Mouse (Mus musculus): ENCODE measurements around the gene Hnrnph3. TPM values are rescaled to one million over a fixed set of nuclear protein-coding genes. Genes with fewer than 3 reads are reported as not detected.
A peak's percentile ranks its signal among the peaks of the same experiment; 100 is the strongest.

Gene Hnrnph3
- polyA plus RNA-seq, 1 experiment from 2014 or later = 138 TPM

- Histone ChIP-seq H3K27ac (no peak overlapping the region), H3K36me3 (peaks cover 88% of the 10 kb centered on the region), H3K4me1 (no peaks in the 10 kb centered on the region), H3K9ac (no peak overlapping the region), H3K9me3 (no peaks in the 10 kb centered on the region), H3K27me3 (no peaks in the 10 kb centered on the region), H3K4me3 (no peak overlapping the region), H3K4me2 (no peak overlapping the region)
- WGBS = 80% methylated on average over 3 of the region's 3 CpGs
- ATAC-seq (ENCODE audit: insufficient number of reproducible peaks, insufficient read depth, low FRiP score, low TSS enrichment, low read depth) = no peak
Observed at GRCm38 (mm10) chr10:63013476-63013875, 10.5 kb downstream of the Hnrnph3 start.

DNA sequence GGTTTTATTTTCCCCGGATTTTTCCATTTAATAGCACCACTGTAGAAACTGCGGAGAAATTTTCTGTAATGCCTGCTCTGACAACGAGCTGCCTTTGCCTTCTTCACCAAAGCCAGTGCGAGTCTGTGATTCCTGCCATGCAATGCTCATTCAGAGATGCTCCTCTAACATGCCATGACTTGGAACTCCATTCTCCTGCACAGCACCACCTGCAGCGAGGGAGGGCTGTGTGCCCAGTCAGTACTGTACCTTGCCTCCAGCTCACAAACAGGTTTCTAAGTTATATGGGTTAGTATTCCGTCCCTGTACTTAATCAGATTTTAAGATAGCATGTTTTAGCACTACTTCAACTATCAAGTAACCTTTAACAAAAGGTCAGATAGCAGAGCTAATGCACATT, 12.5 kb downstream of the Hnrnph3 start:
- Histone ChIP-seq H3K27ac (no peak overlapping the region), H3K9ac (no peak overlapping the region), H3K27me3 (no peaks in the 10 kb centered on the region), H3K36me3 (peaks cover 92% of the 10 kb centered on the region), H3K4me1 (no peaks in the 10 kb centered on the region), H3K9me3 (no peaks in the 10 kb centered on the region), H3K4me2 (no peak overlapping the region), H3K4me3 (no peak overlapping the region)
- WGBS = 85% methylated on average over 6 of the region's 6 CpGs
- ATAC-seq (ENCODE audit: insufficient number of reproducible peaks, insufficient read depth, low FRiP score, low TSS enrichment, low read depth) = no peak

GRCm38 (mm10) chr10:63010268-63010667, 13.7 kb downstream of the Hnrnph3 start:
- no peak overlapping the region for H3K4me3 ChIP-seq
- WGBS = 79% methylated on average over 4 of the region's 4 CpGs
- no peak overlapping the region for H3K4me2 ChIP-seq
- no peaks in the 10 kb centered on the region for H3K27me3 ChIP-seq
- no peak overlapping the region for H3K27ac ChIP-seq
- no peak for ATAC-seq (ENCODE audit: insufficient number of reproducible peaks, insufficient read depth, low FRiP score, low TSS enrichment, low read depth)
- no peaks in the 10 kb centered on the region for H3K9me3 ChIP-seq
- H3K36me3 ChIP-seq = peaks cover 90% of the 10 kb centered on the region
- H3K9ac ChIP-seq = no peak overlapping the region
- H3K4me1 ChIP-seq = no peaks in the 10 kb centered on the region

GRCm38 (mm10) chr10:63008193-63008592, 15.8 kb downstream of the Hnrnph3 start:
- ATAC-seq (ENCODE audit: insufficient number of reproducible peaks, insufficient read depth, low FRiP score, low TSS enrichment, low read depth) = no peak
- WGBS = 70% methylated on average over 3 of the region's 3 CpGs
- no peak overlapping the region for H3K4me2 ChIP-seq

GRCm38 (mm10) chr10:63004556-63004955, 19.5 kb downstream of the Hnrnph3 start:
- H3K9ac ChIP-seq = no peak overlapping the region

More at GRCm38 (mm10) chr10:63008193-63008592, 15.8 kb downstream of the Hnrnph3 start:
- no peaks in the 10 kb centered on the region for H3K4me1 ChIP-seq
- no peaks in the 10 kb centered on the region for H3K9me3 ChIP-seq
- no peaks in the 10 kb centered on the region for H3K27me3 ChIP-seq
- no peak overlapping the region for H3K9ac ChIP-seq
- no peak overlapping the region for H3K27ac ChIP-seq
- H3K4me3 ChIP-seq = no peak overlapping the region
- H3K36me3 ChIP-seq = peaks cover 90% of the 10 kb centered on the region

GRCm38 (mm10) chr10:63003252-63003651, 20.8 kb downstream of the Hnrnph3 start:
- Histone ChIP-seq H3K36me3 (peaks cover 89% of the 10 kb centered on the region), H3K4me2 (no peak overlapping the region), H3K27ac (no peak overlapping the region; the same call in 1 of the 2 replicates), H3K9ac (no peak overlapping the region), H3K4me3 (no peak overlapping the region), H3K4me1 (no peaks in the 10 kb centered on the region), H3K9me3 (no peaks in the 10 kb centered on the region), H3K27me3 (no peaks in the 10 kb centered on the region)
- whole genome bisulfite sequencing = 61% methylated on average over 9 of the region's 9 CpGs
- no peak for ATAC-seq (ENCODE audit: insufficient number of reproducible peaks, insufficient read depth, low FRiP score, low TSS enrichment, low read depth)

More at GRCm38 (mm10) chr10:63004556-63004955, 19.5 kb downstream of the Hnrnph3 start:
- H3K4me2 ChIP-seq = no peak overlapping the region
- ATAC-seq (ENCODE audit: insufficient number of reproducible peaks, insufficient read depth, low FRiP score, low TSS enrichment, low read depth) = no peak
- 90% methylated on average over 9 of the region's 9 CpGs for WGBS
- H3K4me1 ChIP-seq = no peaks in the 10 kb centered on the region
- H3K27ac ChIP-seq = no peak overlapping the region
- H3K36me3 ChIP-seq = peaks cover 92% of the 10 kb centered on the region
- no peak overlapping the region for H3K4me3 ChIP-seq
- H3K27me3 ChIP-seq = no peaks in the 10 kb centered on the region
- no peaks in the 10 kb centered on the region for H3K9me3 ChIP-seq

DNA sequence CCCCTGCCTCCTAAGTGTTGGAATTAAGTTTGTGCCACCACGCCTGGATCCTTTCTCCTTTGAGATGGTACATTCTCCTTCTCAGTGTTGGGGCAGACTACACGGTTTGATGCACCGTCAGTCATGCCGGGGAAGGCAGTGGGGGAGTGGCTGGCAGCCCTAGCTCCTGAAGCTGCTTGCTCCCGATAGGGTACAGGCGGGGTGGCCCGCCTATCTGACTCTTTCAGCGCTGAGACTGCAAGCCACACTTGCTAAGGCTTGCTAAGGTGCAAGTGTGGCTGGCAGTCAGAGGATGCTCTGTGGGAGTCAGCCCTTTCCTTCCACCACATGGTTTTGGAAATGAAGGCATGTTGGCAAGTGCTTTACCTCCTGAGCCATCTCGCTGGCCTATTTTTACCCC, 23.4 kb downstream of the Hnrnph3 start:
- ATAC-seq (ENCODE audit: insufficient number of reproducible peaks, insufficient read depth, low FRiP score, low TSS enrichment, low read depth) = no peak
- Histone ChIP-seq H3K9ac (no peak overlapping the region), H3K4me3 (no peak overlapping the region), H3K27me3 (no peaks in the 10 kb centered on the region), H3K4me1 (no peaks in the 10 kb centered on the region), H3K36me3 (peaks cover 88% of the 10 kb centered on the region), H3K27ac (no peak overlapping the region), H3K9me3 (no peaks in the 10 kb centered on the region), H3K4me2 (no peak overlapping the region)
- 71% methylated on average over 9 of the region's 9 CpGs for WGBS

DNA sequence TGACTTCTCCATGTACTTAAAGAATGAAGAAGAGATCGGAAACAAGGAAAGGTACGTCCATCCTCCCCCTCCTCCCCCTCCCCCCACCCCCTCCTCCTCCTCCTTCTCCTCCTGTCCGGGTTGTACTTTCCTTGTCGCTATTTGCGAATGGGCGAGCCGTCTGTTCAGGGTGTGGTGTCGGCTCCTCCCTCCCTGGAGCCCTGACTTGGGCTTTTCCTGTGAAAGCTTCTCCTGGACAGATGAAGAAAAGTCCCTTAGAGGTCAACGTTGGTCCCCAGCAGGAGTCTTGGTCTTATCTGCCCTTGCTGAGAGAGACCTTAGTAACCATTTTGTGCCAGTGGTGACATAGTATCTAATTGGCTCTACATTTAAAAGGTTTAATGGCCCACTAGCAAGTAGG, 30.0 kb downstream of the Hnrnph3 start:
- H3K36me3 ChIP-seq = peaks cover 90% of the 10 kb centered on the region
- no peak overlapping the region for H3K4me2 ChIP-seq
- H3K4me1 ChIP-seq = no peaks in the 10 kb centered on the region
- no peaks in the 10 kb centered on the region for H3K9me3 ChIP-seq
- no peak overlapping the region for H3K9ac ChIP-seq
- H3K4me3 ChIP-seq = no peak overlapping the region
- no peaks in the 10 kb centered on the region for H3K27me3 ChIP-seq
- 88% methylated on average over 7 of the region's 9 CpGs for WGBS
- no peak for ATAC-seq (ENCODE audit: insufficient number of reproducible peaks, insufficient read depth, low FRiP score, low TSS enrichment, low read depth)
- H3K27ac ChIP-seq = no peak overlapping the region

DNA sequence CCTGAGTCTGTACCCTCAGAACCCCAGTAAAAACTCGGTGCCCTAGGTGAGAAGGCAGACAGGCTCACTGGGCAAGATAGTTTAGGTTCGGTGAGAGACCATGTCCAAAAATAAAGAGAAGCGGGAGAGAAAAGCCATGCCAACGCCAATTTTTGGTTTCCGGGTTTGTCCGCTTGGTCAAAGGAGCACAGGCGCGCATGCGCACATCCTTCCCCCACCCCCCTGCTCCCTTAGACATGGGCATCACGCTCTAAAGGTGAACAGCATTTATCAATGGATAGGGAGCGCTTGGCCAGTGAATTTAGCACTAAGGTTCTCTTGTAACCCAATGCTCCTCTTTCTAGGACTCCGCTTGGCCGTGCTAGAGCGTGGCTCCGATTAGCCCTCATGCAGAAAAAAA, 33.4 kb downstream of the Hnrnph3 start:
- no peak overlapping the region for H3K27ac ChIP-seq
- WGBS = 91% methylated on average over 15 of the region's 15 CpGs
- no peaks in the 10 kb centered on the region for H3K27me3 ChIP-seq
- H3K9me3 ChIP-seq = no peaks in the 10 kb centered on the region
- H3K4me3 ChIP-seq = no peak overlapping the region
- no peak overlapping the region for H3K9ac ChIP-seq
- H3K4me2 ChIP-seq = no peak overlapping the region
- no peaks in the 10 kb centered on the region for H3K4me1 ChIP-seq
- no peak for ATAC-seq (ENCODE audit: insufficient number of reproducible peaks, insufficient read depth, low FRiP score, low TSS enrichment, low read depth)
- H3K36me3 ChIP-seq = peaks cover 90% of the 10 kb centered on the region

- Histone ChIP-seq H3K27me3 (no peaks in the 10 kb centered on the region), H3K27ac (no peak overlapping the region), H3K4me2 (no peak overlapping the region), H3K4me1 (no peaks in the 10 kb centered on the region), H3K9me3 (no peaks in the 10 kb centered on the region), H3K4me3 (no peak overlapping the region), H3K36me3 (peaks cover 88% of the 10 kb centered on the region), H3K9ac (no peak overlapping the region)
- 27% methylated on average over 3 of the region's 3 CpGs for WGBS
- ATAC-seq (ENCODE audit: insufficient number of reproducible peaks, insufficient read depth, low FRiP score, low TSS enrichment, low read depth) = peak; percentile 26; the same call in 1 of the 2 replicates
Observed at GRCm38 (mm10) chr10:62987341-62987740, 36.7 kb downstream of the Hnrnph3 start.

- ATAC-seq (ENCODE audit: insufficient number of reproducible peaks, insufficient read depth, low FRiP score, low TSS enrichment, low read depth) = no peak
- no peak overlapping the region for H3K27ac ChIP-seq
- H3K4me1 ChIP-seq = peaks cover 10% of the 10 kb centered on the region
- no peaks in the 10 kb centered on the region for H3K27me3 ChIP-seq
- no peak overlapping the region for H3K4me2 ChIP-seq
- H3K4me3 ChIP-seq = no peak overlapping the region
- no peak overlapping the region for H3K9ac ChIP-seq
- WGBS = 92% methylated on average over 6 of the region's 6 CpGs
- H3K36me3 ChIP-seq = peaks cover 63% of the 10 kb centered on the region
- no peaks in the 10 kb centered on the region for H3K9me3 ChIP-seq
Observed at GRCm38 (mm10) chr10:62984495-62984894, 39.5 kb downstream of the Hnrnph3 start.

GRCm38 (mm10) chr10:62984072-62984471, 39.9 kb downstream of the Hnrnph3 start:
- H3K4me1 ChIP-seq = peaks cover 10% of the 10 kb centered on the region
- H3K4me3 ChIP-seq = no peak overlapping the region
- ATAC-seq (ENCODE audit: insufficient number of reproducible peaks, insufficient read depth, low FRiP score, low TSS enrichment, low read depth) = no peak
- H3K36me3 ChIP-seq = peaks cover 59% of the 10 kb centered on the region
- no peak overlapping the region for H3K9ac ChIP-seq
- WGBS = 94% methylated on average over 11 of the region's 11 CpGs
- H3K27ac ChIP-seq = no peak overlapping the region
- no peaks in the 10 kb centered on the region for H3K27me3 ChIP-seq
- H3K9me3 ChIP-seq = no peaks in the 10 kb centered on the region
- H3K4me2 ChIP-seq = no peak overlapping the region
